Mouse (Mus musculus) spleen, adult 12 weeks (tissue): ENCODE measurements around the gene Pcif1.
A peak's percentile ranks its signal among the peaks of the same experiment; 100 is the strongest.
"Not testable (repeated sequence)": the region's sequence is repeated elsewhere in the genome, so short reads cannot be mapped to it uniquely, and the experiment has no call there.

ENCODE experiments used
- DNase-seq: peaks from one replicate; pipeline ENCODE4 v3.0.0; 2022; ENCODE audit warnings: low spot score

The Pcif1 gene

GRCm38 (mm10) chr2:164866741-164867551, 12.2 kb upstream of the Pcif1 start:
- no peak for DNase-seq

DNA sequence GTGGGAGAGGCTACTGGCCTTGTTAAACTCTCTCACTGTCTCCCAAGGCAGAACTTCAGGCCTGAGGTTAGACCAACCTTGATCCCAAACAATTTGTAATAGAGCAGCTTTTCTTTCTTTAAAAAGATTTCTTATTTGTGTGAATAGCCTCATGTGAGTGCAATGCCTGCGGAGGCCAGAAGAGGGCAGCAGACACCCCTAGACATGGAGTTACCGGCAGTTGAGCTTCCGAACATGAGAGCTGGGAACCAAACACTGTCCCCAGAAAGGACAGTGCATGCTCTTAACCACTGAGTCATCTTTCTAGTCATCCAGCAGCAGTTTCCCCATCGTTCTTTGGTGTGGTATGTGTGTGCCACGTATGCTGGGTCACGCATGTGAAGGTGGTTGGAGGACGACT, 11.5 kb upstream of the Pcif1 start:
- no peak for DNase-seq

- DNase-seq = no peak
Measured at GRCm38 (mm10) chr2:164868491-164868890, 10.6 kb upstream of the Pcif1 start.

- no peak for DNase-seq
Measured at GRCm38 (mm10) chr2:164871602-164872303, 7.4 kb upstream of the Pcif1 start.

GRCm38 (mm10) chr2:164873621-164874020, 5.5 kb upstream of the Pcif1 start:
- DNase-seq = no peak

- no peak for DNase-seq
Measured at GRCm38 (mm10) chr2:164874239-164874769, 4.8 kb upstream of the Pcif1 start.

DNA sequence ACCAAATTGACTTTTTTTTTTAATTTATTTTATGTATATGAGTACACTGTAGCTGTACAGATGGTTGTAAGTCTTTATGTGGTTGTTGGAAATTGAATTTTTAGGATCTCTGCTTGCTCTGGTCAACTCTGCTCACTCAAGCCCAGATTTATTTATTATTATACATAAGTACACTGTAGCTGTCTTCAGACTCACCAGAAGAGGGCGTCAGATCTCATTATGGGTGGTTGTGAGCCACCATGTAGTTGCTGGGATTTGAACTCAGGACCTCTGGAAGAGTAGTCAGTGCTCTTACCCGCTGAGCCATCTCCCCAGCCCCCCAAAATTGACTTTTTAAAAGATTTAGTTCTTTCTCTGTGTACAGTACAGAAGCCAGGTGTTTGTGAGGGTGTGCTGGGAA, 3.5 kb upstream of the Pcif1 start:
- not testable (repeated sequence) for DNase-seq

- DNase-seq = not testable (repeated sequence)
Measured at GRCm38 (mm10) chr2:164877376-164878215, 1.5 kb upstream of the Pcif1 start.

- DNase-seq = peak; percentile 59
Measured at GRCm38 (mm10) chr2:164878509-164879227, 436 bp upstream of the Pcif1 start.

DNA sequence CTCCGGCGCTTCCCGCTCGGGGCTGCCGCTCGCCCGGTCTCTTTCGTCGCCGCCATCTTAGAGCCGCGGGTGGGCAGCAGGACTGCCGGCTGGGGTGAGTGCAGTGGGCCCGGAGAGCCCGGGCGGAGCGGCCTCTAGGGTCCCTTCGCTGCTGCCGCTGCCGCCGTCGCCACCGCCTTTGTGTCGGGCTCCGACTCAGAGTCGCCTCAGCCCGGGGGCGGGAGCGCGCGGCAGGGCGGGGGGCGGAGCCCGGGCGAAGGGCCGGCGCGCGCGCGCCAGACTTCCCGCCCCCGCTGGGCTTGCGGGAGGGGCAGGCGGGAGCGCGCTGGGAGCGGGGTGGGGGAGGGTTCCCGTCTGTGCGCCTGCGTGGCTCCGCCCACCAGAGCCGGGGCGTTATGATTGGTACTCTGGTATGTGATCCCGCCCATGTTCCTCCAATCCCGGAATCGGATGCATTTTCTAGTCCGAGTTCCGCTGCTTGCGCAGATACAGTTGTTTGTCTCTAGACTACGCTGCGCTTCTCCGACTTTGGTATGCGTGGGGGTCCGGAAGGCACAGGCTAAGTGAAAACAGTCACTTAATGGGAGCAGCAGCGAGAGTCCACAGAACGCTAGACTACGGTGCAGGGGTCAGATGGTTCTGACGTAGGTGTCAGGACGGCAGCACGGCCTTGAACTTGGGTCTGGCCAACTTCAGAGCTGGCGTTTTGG, 619 bp downstream of the Pcif1 start:
- peak; percentile 94 for DNase-seq

GRCm38 (mm10) chr2:164882619-164883018, 3.5 kb downstream of the Pcif1 start:
- no peak for DNase-seq

GRCm38 (mm10) chr2:164885788-164886187, 6.7 kb downstream of the Pcif1 start:
- no peak for DNase-seq

GRCm38 (mm10) chr2:164886617-164887016, 7.5 kb downstream of the Pcif1 start:
- DNase-seq = no peak

DNA sequence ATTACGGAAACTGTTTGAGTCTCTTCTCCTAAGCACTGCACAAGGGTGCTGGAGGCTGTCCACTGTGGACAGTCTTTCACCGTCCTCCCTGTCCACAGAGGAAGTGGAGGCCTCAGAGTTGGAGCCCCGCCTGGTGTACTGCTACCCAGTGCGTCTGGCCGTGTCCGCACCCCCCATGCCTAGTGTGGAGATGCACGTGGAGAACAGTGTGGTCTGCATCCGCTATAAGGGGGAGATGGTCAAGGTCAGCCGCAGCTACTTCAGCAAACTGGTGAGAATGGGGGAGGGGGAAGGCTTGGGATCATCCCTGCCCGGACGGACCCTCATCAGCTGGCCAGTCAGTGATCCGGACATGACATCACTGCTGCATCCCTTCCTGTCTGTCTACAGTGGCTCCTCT, 9.9 kb downstream of the Pcif1 start:
- no peak for DNase-seq

- no peak for DNase-seq
Measured at GRCm38 (mm10) chr2:164889960-164890359, 10.9 kb downstream of the Pcif1 start.

GRCm38 (mm10) chr2:164890411-164891049, 11.4 kb downstream of the Pcif1 start:
- no peak for DNase-seq

DNA sequence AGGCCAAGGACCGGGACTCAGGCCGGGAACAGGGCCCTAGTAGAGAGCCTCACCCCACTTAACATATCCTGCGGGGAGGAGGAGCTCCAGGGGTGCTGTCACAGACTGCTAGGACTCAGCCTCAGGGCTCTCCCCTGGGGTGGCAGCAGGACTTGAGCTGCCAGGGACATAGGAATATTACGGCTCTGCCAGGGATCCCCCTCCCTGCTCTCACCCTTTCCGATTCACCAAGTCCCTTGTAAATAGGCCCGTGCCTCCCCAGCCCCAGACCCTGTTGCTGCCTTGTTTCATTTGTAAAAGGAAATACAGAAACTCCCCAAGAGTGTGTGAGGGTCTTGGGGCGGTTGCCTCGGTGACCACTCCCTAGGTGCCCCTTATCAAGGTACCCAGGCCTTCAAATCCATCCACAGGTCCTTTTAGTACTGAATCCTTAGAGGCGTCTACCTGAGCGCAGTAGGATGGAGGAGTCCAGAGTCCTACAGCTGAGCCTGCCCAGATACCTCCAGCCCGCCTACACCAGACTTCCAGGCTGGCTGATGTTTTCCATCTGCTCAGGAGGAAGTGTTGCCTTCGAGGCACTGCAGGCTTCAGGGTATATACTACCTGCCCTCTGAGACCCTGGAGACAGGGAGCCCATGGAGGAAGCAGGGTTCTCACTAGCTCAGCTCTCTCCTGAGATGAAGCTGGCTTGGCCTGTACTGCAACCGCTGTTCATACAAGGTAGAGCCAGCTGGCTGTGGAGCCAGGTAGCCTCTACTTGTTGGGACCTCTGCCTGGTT, 12.1 kb downstream of the Pcif1 start:
- DNase-seq = no peak

DNA sequence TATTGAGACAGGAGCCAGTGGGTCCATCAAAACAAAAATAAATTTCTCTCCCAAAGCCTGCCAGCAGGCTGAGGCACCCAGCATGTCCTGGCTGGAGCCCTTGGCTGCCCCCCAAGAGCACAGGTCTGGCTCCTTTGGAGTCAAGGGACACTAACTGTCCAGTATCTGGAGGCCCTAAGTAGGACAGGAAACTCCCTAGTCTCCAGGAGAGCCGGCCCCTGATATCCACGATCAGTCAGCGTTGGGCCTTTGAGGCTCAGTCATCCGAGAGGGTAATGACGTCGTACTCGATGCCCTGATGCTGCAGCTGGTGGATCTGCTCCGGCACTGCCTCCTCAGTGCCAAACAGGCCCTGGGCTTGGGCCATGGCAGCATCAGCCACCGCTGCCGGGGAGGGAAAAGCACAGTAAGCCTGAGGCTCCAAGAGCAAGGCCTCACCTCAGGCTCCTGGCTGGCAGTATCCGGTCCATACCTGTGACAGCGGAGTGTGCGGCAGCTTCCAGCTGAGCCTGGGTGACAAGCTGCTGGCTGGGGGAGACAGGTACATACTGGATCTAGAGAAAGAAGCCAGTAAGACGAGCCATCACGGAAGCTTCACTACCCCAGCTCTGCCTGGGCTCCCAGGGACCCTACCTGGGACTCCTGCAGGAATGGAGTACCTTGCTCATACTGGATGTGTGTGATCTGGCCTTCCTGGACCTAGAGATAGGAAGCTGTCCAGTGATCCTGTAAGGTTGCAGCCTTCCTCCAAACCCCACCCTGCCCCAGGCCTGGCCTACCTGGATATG, 13.0 kb downstream of the Pcif1 start:
- no peak for DNase-seq

DNA sequence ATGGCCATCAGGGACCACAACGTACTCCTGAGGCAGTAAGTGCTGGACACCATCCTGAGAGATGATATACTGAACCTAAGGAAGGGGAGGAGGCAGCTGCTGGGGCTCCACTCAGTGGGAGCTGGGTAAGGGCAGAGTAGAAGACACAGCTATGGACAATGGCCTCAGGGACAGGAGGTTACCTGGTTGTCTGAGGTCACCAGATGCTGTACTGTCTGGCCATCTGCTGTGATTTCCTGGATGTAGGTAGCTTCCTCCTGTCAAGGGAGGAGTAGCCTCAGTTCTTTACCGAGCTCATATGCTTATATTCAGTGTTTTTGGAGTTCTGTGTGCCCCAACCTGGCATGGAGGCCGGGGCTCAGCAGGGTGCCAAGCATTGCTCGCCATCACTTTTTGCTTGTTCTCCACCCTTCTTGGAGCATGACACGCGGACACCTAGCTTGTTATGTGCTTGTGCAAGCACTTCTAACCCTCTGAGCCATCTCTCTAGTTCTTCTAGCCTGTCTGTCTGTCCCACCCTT, 13.7 kb downstream of the Pcif1 start:
- no peak for DNase-seq
